Mouse (Mus musculus) ovary, postnatal 10 days (tissue): ENCODE measurements around the gene Kif11.

Experiments used
- DNase-seq: peaks from one replicate; pipeline ENCODE4 v3.0.0; 2022; ENCODE audit warnings: low spot score

The Kif11 gene

GRCm38 (mm10) chr19:37443631-37444140, 67.5 kb downstream of the Kif11 start:
- DNase-seq: no peak

- DNase-seq: no peak
These were observed 72.0 kb downstream of the Kif11 start for GRCm38 (mm10) chr19:37448212-37448611.

- no peak for DNase-seq
These were observed 73.0 kb downstream of the Kif11 start for GRCm38 (mm10) chr19:37449246-37449645.

DNA sequence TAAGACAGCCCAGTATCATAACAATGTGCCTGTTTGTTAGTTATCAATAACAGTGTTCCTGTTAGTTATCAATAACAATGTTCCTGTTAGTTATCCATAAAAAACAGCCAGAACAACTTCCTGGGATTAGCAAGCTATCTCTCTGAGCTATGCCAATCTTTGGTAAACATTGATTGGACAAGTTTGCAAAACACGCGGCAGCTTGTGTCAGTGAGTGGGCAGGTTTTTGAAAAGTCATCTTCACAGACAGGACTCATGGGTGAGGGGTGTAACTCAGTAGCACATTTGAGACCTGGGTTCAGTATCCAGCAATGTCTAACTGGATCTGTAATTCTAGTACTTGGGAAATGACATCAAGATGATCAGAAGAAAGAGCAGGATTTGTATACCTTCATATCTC, 79.3 kb downstream of the Kif11 start:
- no peak for DNase-seq

DNA sequence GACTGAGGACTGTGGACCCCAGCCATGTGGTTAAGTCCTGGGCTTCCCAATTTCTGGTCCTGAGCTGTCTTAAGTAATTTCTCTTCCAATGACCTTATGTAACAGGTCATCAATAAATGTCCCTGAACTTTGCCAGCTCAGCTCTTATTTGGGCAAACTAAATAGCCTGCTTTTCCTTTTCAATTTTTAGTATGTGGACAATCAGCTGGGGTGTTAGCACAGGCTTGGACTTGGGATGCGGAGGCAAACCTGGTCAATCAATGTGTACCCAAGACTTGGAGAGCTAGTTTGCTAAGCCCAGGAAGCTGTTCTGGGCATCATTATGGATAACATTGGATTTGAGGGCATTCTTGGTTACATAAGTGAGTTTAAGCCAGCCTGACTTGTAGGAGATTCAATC, 79.8 kb downstream of the Kif11 start:
- DNase-seq: no peak

GRCm38 (mm10) chr19:37458013-37458412, 81.8 kb downstream of the Kif11 start:
- no peak for DNase-seq

- no peak for DNase-seq
These were observed 90.2 kb downstream of the Kif11 start for GRCm38 (mm10) chr19:37466403-37466802.

DNA sequence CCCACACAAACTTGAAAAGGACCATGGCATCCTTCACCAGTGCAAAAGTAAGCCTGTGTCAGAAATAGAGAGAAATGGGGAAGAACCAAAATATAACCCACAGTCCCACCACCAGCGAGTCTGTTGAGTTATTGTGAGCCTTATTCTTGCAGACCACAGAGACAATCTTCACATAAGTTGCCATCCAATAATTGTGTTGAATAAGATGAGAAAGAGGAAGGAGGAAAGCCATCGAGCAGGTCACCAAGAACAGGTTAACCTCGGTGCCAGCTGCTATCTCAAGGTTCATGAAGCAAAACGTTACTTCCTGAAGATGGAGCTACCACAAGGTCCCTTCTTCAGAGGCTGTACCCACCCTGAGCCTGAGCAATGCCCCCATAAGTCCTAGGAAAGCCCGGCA, 90.8 kb downstream of the Kif11 start:
- DNase-seq: no peak

DNA sequence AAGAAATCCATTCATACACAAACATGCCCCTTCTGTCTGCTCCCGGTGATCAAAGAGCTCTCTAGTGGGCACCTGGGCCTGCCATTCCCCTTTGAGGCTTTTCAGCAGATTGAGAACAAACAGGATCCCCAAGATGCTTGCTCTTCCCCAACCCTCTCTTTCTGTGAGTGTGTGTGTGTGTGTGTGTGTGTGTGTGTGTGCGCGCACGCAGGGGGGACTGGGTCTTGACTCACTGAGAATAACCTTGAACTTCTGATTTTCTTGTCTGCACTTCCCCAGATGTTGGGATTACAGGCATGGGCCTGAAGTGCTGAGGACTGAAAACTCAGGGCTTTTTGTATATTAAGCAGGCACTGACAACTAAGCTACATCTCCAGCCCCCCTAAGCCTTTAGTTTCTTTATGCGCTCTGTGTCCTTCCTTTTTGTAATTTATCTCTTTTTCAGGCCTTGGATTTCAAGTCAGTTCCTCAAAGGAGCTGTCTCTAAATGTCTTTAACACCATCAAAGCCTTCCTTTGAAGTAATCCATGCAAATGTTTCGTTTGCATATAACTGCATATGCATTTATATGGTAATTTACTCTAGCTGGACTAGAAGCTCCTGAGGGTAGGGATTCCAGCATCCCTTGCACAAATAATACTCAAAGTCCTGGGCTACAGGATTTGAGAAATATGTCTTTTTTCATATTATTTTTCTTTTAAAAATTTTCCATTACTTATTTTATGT, 92.8 kb downstream of the Kif11 start:
- DNase-seq: no peak
